Mouse (Mus musculus) mesoderm, embryonic 11.5 days (tissue): ENCODE measurements around the gene Capn8.

ENCODE experiments used
- DNase-seq: peaks from one replicate; pipeline ENCODE4 v3.0.0-alpha.2; 2012; ENCODE audit warnings: low read depth, low spot score

The Capn8 gene

DNA sequence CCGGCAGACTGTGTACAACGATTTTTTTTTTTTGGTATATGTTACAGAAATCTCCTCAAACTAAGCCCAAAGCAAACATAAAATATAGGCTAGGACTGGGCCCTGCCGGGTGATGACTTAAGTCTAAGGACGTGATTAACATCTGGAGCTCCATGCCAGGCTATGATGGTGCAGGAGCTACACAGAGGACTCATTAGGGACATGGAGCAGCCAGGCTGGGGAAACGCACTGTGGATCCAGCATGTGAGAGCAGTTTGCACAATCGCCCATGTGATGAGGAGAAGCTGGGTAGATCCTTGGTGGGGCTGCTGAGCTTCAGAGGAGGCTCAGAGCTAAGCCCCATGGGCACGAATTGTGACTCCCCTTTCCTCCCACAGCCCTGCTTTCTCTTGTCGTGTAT lies 14.0 kb upstream of the Capn8 start:
- no peak for DNase-seq

- peak; percentile 62 for DNase-seq
These were observed 11.0 kb upstream of the Capn8 start for GRCm38 (mm10) chr1:182553649-182554375.

DNA sequence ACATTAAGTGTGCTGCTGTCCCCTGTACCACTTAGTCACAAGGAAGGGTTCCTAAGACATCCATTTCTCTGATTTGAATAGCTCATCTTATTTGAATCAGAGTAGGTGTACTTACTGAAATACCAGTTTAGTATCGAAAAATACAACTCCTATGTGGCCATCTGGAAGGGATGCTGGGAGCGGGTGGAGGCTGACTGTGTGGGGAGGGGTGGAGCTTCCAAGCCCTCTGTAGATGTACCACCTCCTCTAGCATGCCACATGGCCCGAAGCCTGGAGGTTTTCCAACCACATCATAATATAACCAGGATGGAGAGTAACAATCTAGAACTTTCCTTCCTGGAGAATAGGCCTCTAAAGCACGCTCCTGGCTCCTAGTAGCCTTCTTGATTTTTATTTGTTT lies 6.5 kb upstream of the Capn8 start:
- DNase-seq, result no peak

DNA sequence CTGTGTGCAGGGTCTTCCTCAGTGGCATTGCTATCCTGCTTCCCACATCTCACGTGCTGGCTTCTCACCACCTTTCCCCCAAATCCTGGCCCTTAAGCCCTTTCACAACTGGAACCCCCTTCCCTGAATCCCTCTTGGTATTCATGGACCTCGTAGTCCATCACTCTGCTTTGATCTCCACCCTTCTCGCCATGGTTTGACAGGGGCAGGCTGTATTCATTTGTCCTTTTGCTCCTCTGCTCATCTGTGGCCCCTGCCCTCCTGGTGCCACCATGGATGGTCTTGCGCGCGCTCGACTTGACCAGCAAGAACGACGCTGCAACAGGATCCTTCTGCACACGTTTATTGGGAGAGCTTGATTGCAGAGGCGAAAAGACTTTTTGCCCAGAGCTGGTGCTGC lies 5.3 kb upstream of the Capn8 start:
- no peak for DNase-seq

GRCm38 (mm10) chr1:182560390-182561098 lies 4.3 kb upstream of the Capn8 start:
- DNase-seq, result peak; percentile 65

DNA sequence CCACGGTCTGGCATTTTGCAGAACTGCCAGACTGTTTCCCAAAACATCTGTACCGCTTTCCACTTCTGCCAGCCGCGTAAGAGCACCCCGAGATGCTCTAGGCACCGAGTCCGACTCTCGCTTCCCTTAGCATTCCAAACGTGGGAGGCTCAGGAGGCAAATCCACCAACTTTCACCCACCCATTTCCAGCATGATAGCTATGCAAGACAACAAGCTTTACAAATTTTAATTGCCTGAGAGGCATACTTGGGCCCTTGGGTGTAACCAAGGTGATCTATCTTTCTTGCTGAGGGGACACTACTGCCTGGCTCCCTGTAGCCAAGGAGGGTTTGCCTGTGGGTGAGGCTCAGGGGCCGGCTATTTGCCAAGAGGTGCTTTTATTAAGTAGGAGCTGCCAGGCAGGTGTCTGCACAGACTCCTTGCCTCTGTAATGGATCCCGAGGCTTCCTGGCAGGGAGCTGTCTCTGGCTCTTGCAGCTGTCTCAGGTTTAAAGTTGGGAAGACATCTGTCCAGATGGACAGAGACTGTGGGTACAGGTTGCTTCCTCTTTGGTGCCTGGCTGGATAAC lies 2.8 kb upstream of the Capn8 start:
- no peak for DNase-seq

- peak; percentile 23 for DNase-seq
These were observed 2.0 kb upstream of the Capn8 start for GRCm38 (mm10) chr1:182562576-182563370.

- DNase-seq, result no peak
These were observed 586 bp downstream of the Capn8 start for GRCm38 (mm10) chr1:182565351-182565835.

DNA sequence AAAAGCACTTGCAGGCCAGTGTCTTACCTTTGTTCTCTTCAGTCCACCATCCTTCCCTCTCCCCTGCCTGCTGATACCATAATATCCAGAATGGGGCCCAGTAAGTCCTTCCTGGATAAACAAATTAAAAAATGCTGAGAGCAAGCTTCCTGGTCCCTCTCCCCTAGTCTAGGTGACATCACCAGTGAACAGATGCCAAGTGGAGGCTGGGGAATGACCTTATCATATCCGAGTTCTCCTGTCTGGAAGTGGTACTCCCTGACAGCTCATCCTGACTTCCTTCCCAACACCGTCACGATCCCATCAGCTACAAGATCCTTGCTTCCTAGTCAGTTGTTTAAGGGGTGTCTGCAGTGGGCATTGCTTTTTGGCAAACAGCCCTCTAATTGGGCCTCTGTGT lies 6.3 kb downstream of the Capn8 start:
- no peak for DNase-seq

- no peak for DNase-seq
These were observed 7.2 kb downstream of the Capn8 start for GRCm38 (mm10) chr1:182571973-182572372.

- peak; percentile 30 for DNase-seq
These were observed 9.3 kb downstream of the Capn8 start for GRCm38 (mm10) chr1:182573856-182574665.

DNA sequence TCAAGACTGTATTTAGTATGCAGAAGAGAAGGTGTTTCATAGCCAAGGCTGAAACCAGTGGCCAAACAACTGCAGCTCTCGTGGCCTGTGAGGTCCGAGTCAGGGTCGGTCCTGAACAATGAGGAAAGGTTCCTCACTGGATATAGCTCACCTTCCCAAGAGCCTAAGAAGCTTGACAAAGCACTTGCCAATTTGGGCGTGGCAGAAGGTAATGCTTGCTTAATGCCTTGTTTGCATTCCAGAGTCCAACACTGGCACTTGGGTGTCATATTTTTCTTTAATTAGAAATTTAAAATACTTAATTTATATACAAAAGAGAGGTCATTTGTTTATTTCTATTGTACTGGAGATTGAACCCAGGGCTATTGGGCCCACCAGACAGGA lies 9.9 kb downstream of the Capn8 start:
- DNase-seq, result no peak

DNA sequence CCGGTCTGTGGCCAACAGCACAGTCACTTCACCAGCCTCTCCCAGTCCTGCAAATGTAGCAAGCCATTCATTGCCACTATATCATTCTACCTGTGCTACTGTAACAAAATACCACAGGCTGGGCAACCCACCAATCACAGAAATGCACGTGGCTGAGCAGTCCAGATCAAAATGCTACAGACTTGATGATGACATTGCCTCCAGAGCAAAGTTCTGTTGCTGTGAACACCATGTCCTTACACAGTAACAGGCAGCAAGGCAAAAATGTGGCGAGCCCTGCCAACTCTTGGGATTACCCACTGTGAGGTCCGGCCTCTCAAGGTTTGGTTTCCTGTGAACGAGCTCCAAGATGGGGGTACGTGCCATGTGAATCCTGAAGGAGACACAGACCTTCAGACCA lies 19.4 kb downstream of the Capn8 start:
- DNase-seq, result no peak

- no peak for DNase-seq
These were observed 20.5 kb downstream of the Capn8 start for GRCm38 (mm10) chr1:182585162-182585840.

DNA sequence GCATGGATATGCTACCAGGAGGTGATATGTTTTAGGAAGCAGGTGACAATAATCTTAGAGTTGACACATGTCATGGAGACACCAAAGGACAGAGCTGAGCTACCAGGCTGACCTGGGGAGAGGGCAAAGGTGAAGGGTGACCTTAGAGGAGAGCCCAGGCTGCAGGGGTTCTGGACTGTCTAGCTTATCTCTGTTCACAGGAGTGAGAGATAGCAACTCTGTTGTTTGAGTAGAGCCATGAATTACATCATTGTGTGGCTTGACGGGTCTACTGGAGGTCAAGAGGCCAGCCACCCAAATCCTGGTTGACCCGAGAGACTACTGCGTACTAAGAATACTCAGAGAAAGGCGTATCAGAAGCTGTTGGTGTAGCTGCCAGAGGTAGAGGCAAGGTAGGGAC lies 22.9 kb downstream of the Capn8 start:
- DNase-seq, result no peak

DNA sequence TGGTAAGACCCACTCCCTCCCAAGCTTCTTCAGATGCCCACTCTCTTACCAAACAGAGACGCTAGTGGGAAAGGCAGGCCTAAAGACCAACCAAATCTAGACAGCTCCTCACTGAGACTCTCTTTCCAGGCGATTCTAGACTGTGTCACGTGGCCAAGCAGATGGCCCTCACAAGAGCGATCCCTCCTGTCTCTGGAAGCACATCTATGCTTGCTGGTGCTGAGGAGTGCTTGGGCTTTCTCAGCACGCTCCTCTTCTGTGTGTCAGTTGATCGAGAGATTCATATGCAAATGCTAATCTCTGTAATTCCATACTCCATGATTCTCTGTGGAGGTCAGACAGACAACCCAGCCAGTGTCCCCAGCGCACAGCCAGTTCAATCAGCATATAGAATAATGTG lies 26.7 kb downstream of the Capn8 start:
- no peak for DNase-seq

DNA sequence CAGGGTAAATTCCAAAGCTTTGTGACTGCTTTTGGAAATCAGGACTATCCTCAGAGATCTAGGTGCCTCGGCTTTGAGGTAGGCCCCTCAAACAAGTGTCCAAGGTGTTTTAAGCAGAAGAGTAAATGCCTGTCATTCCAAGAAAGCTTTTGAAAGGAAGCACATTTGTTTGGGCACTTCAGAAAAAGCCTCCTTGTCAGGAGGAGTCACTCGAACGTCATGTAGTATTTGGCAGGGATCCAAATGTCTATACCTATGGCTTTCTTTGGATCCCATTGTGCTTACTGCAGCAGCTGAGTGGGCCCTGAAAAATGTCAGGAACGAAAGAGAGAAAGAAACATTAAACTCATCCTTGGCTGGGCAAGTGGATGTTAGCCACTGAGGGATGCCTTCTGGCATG lies 27.6 kb downstream of the Capn8 start:
- DNase-seq, result no peak

- no peak for DNase-seq
These were observed 40.7 kb downstream of the Capn8 start for GRCm38 (mm10) chr1:182605330-182606150.

DNA sequence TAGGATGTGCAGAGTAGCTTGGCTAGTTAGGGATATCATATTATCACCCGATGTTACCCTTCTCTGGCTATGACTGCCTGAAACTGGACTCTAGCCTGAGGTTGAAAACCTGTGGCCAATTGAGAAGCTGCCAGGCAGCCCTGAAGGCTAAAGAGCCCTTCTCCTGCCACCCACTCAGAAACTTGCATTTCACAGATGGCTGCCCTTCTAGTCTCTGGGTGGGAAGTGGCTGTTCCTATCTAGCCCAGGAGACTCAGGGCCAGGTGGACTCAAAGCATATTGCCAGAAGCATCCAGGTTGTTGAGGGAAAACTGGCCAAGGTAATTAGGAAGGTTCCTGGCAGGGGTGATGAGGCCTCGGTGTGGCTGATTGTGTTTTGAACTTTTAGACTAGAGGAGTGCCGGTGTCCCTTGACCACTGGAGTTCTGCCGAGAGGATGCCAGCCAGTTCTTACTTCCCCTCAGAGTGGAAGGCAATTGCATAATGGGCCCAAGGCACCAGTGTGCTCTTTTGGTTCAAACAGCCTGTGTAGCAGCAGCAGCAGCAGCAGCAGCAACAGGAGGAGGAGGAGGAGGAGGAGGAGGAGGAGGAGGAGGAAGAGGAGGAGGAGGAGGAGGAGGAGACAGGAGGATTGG lies 45.0 kb downstream of the Capn8 start:
- no peak for DNase-seq
